Mouse (Mus musculus) MEL (cell line): ENCODE data around the gene Gm49353. TPM values are rescaled to one million over a fixed set of nuclear protein-coding genes. Genes with fewer than 3 reads are reported as not detected.

Experiments used
- DNase-seq: peaks from one replicate; pipeline ENCODE4 v3.0.0; 2011; ENCODE audit warnings: low read depth, low spot score
- H3K27ac ChIP-seq: 2 replicates; pipeline ENCODE4 v1.5.1; 2012; ENCODE audit warnings: low read depth, mild to moderate bottlenecking, control low read depth, low read length, moderate library complexity; ENCODE audit not compliant: control insufficient read depth
- H3K27me3 ChIP-seq, 2 experiments: fragments of 150-350 bp in 1 of 2; sonication (generic) in 1 of 2; 2 replicates each; pipeline ENCODE4 v1.6.1; 2012; ENCODE audit warnings: low read length in 2 of 2, mild to moderate bottlenecking in 2 of 2, improper control_type of control experiment in 1 of 2, moderate library complexity in 1 of 2; ENCODE audit not compliant: insufficient read depth in 2 of 2, control insufficient read depth in 1 of 2
- H3K36me3 ChIP-seq, 2 experiments: 2 replicates each; pipeline ENCODE4 v1.6.1; 2012 to 2014; ENCODE audit warnings: low read length in 2 of 2, improper control_type of control experiment in 1 of 2, inconsistent platforms in 1 of 2, mild to moderate bottlenecking in 1 of 2; ENCODE audit not compliant: insufficient read depth in 2 of 2, control insufficient read depth in 1 of 2
- H3K4me1 ChIP-seq, 2 experiments: fragments of 150-350 bp in 1 of 2; sonication (generic) in 1 of 2; 2 replicates each; pipeline ENCODE4 v1.6.1; 2012; ENCODE audit warnings: low read length in 2 of 2, improper control_type of control experiment in 1 of 2, mild to moderate bottlenecking in 1 of 2; ENCODE audit not compliant: insufficient read depth in 2 of 2, control insufficient read depth in 1 of 2
- H3K4me3 ChIP-seq, 2 experiments: fragments of 150-350 bp in 1 of 2; sonication (generic) in 1 of 2; 2 replicates each; pipeline ENCODE4 v1.5.1; 2012; ENCODE audit warnings: low read depth in 2 of 2, low read length in 2 of 2, mild to moderate bottlenecking in 2 of 2, moderate library complexity in 2 of 2, control low read depth in 1 of 2, improper control_type of control experiment in 1 of 2; ENCODE audit not compliant: control insufficient read depth in 1 of 2, insufficient read depth in 1 of 2
- H3K79me2 ChIP-seq: 2 replicates; pipeline ENCODE4 v1.6.1; 2012; ENCODE audit warnings: mild to moderate bottlenecking, low read length, moderate library complexity; ENCODE audit not compliant: control insufficient read depth, poor library complexity, insufficient read depth
- H3K9ac ChIP-seq: 2 replicates; pipeline ENCODE4 v1.6.1; 2012; ENCODE audit warnings: low read depth, mild to moderate bottlenecking, control low read depth, low read length, moderate library complexity; ENCODE audit not compliant: control insufficient read depth, poor library complexity, severe bottlenecking
- H3K9me3 ChIP-seq: fragments of 150-350 bp; sonication (generic); replicated peaks from 2 replicates; pipeline ENCODE4 v1.6.1; 2012; ENCODE audit warnings: mild to moderate bottlenecking, low read length, improper control_type of control experiment, moderate library complexity; ENCODE audit not compliant: insufficient read depth
- BHLHE40 ChIP-seq: IDR thresholded peaks from 2 replicates; pipeline ENCODE4 v1.6.1; 2012; ENCODE audit warnings: low read depth, mild to moderate bottlenecking, inconsistent platforms, low read length, improper control_type of control experiment, borderline replicate concordance
- CTCF ChIP-seq, 3 experiments: IDR thresholded peaks in 2 of 3; conservative IDR thresholded peaks in 1 of 3; 2 replicates each; pipeline ENCODE4 v1.5.1; 2011 to 2012; ENCODE audit warnings: low read length in 3 of 3, low read depth in 2 of 3, mild to moderate bottlenecking in 2 of 3, improper control_type of control experiment in 1 of 3, inconsistent platforms in 1 of 3, mixed read lengths in 1 of 3, moderate library complexity in 1 of 3; ENCODE audit not compliant: control insufficient read depth in 1 of 3, insufficient read depth in 1 of 3, poor library complexity in 1 of 3, severe bottlenecking in 1 of 3
- E2F4 ChIP-seq: IDR thresholded peaks from 2 replicates; pipeline ENCODE4 v1.6.1; 2011; ENCODE audit warnings: low read depth, low read length, improper control_type of control experiment, borderline replicate concordance
- EP300 ChIP-seq, 2 experiments: IDR thresholded peaks; 2 replicates each; pipeline ENCODE4 v1.6.1; 2011; ENCODE audit warnings: improper control_type of control experiment in 2 of 2, low read length in 2 of 2, low read depth in 1 of 2, mild to moderate bottlenecking in 1 of 2
- GATA1 ChIP-seq: IDR thresholded peaks from 2 replicates; pipeline ENCODE4 v1.6.1; 2011; ENCODE audit warnings: low read depth, low read length, improper control_type of control experiment
- KAT2A ChIP-seq: conservative IDR thresholded peaks from 2 replicates; pipeline ENCODE4 v1.6.1; 2012; ENCODE audit warnings: low read depth, low read length, improper control_type of control experiment, inconsistent platforms
- MAFK ChIP-seq: IDR thresholded peaks from 2 replicates; pipeline ENCODE4 v1.6.1; 2011; ENCODE audit warnings: low read depth, mild to moderate bottlenecking, low read length, improper control_type of control experiment, borderline replicate concordance
- MAX ChIP-seq: IDR thresholded peaks from 2 replicates; pipeline ENCODE4 v1.6.1; 2011; ENCODE audit warnings: low read length, improper control_type of control experiment
- MYC ChIP-seq: IDR thresholded peaks from 2 replicates; pipeline ENCODE4 v1.6.1; 2011; ENCODE audit warnings: low read depth, mild to moderate bottlenecking, low read length, improper control_type of control experiment, moderate library complexity
- POLR2AphosphoS5 ChIP-seq: IDR thresholded peaks from 2 replicates; pipeline ENCODE4 v1.6.1; 2012; ENCODE audit warnings: low read depth, borderline replicate concordance, mild to moderate bottlenecking, inconsistent platforms, low read length, moderate library complexity, mixed read lengths
- RAD21 ChIP-seq: IDR thresholded peaks from 2 replicates; pipeline ENCODE4 v1.6.1; 2011; ENCODE audit warnings: mild to moderate bottlenecking, low read depth, low read length, improper control_type of control experiment
- RCOR1 ChIP-seq: IDR thresholded peaks from 2 replicates; pipeline ENCODE4 v1.6.1; 2012; ENCODE audit warnings: low read depth, mild to moderate bottlenecking, inconsistent platforms, low read length, improper control_type of control experiment
- SIN3A ChIP-seq: IDR thresholded peaks from 2 replicates; pipeline ENCODE4 v1.6.1; 2012; ENCODE audit warnings: low read length, improper control_type of control experiment, inconsistent platforms
- SMC3 ChIP-seq: IDR thresholded peaks from 2 replicates; pipeline ENCODE4 v1.6.1; 2011; ENCODE audit warnings: low read depth, low read length, improper control_type of control experiment
- TAL1 ChIP-seq: IDR thresholded peaks from 2 replicates; pipeline ENCODE4 v1.6.1; 2012; ENCODE audit warnings: mild to moderate bottlenecking, inconsistent platforms, low read length, moderate library complexity, mixed read lengths
- USF1 ChIP-seq: IDR thresholded peaks from 2 replicates; pipeline ENCODE4 v1.6.1; 2014; ENCODE audit warnings: low read depth, mild to moderate bottlenecking, inconsistent platforms, low read length, improper control_type of control experiment, moderate library complexity
- USF2 ChIP-seq, 2 experiments: IDR thresholded peaks; 2 replicates each; pipeline ENCODE4 v1.6.1; 2011 to 2012; ENCODE audit warnings: improper control_type of control experiment in 2 of 2, low read length in 2 of 2, borderline replicate concordance in 1 of 2, inconsistent platforms in 1 of 2, low read depth in 1 of 2, mild to moderate bottlenecking in 1 of 2; ENCODE audit not compliant: insufficient read depth in 1 of 2
- ZC3H11A ChIP-seq: IDR thresholded peaks from 2 replicates; pipeline ENCODE4 v1.6.1; 2012; ENCODE audit warnings: low read depth, mild to moderate bottlenecking, inconsistent platforms, low read length, improper control_type of control experiment
- polyA plus RNA-seq, 2 experiments: library from polyadenylated mRNA; stranded (reverse) in 1 of 2; unstranded in 1 of 2; fragments of >175 nt in 1 of 2; fragments of >200 nt in 1 of 2; gene quantifications; 2 replicates each; pipeline versions ENCODE4 v1.2.1 to v1.2.4; 2012; ENCODE audit warnings: low replicate concordance in 2 of 2, low read depth in 1 of 2; ENCODE audit not compliant: insufficient read length in 2 of 2, insufficient read depth in 1 of 2, missing spikeins in 1 of 2
- total RNA-seq: library from RNA; depleted of rRNA; stranded (reverse); fragments of 300-350 nt; gene quantifications from 2 replicates; pipeline ENCODE4 v1.2.3, GENCODE M21; 2012

Gene Gm49353
- total and polyA plus RNA-seq, 3 experiments = not detected

GRCm38 (mm10) chr10:29196811-29197210, 1.9 kb upstream of the Gm49353 start:
- Histone ChIP-seq H3K27ac (no peak overlapping the region), H3K79me2 (no peaks in the 10 kb centered on the region), H3K4me1 (no peaks in the 10 kb centered on the region), H3K4me3 (no peak overlapping the region), H3K27me3 (no peaks in the 10 kb centered on the region), H3K36me3 (no peaks in the 10 kb centered on the region), H3K9ac (no peak overlapping the region), H3K9me3 (no peaks in the 10 kb centered on the region)
- DNase-seq = no peak
- TF ChIP-seq GATA1 (no peak), USF2 (IDR thresholded peaks at IDR 0.05; ENCODE audit: borderline replicate concordance in 1 of 2, insufficient read depth in 1 of 2, low read depth in 1 of 2, low read length in 2 of 2) (no peak), MAX (no peak), SMC3 (no peak), ZC3H11A (no peak), RAD21 (no peak)

DNA sequence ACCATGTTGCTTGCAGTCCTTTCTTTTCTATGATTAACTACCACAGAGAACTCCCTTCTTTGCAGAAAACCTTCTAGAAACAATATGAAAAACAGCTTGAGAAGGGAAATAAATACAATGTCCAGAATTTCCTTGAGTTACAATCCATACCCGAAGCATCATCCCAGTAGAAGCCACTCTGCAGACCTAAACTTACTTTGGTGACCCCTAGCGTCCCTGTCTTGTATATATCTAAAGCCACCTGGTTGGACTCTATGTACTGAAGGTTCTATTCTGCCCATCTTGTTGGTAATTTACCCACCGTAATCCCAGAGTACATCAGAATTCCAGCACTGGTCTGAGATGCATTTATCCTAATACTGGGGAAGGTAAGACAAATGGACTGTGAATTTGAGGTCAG, 1.1 kb downstream of the Gm49353 start:
- Histone ChIP-seq H3K79me2 (no peaks in the 10 kb centered on the region), H3K9me3 (no peaks in the 10 kb centered on the region), H3K4me3 (no peak overlapping the region)
- no peak for TF ChIP-seq E2F4
- TF ChIP-seq CTCF (IDR thresholded peaks at IDR 0.05 in 2 of 3, conservative IDR thresholded peaks at IDR 0.05 in 1 of 3; ENCODE audit: control insufficient read depth in 1 of 3, insufficient read depth in 1 of 3, low read depth in 2 of 3, low read length in 3 of 3, poor library complexity in 1 of 3, severe bottlenecking in 1 of 3) = no peak
- no peak for TF ChIP-seq RCOR1
- TF ChIP-seq EP300 (IDR thresholded peaks at IDR 0.05; ENCODE audit: low read depth in 1 of 2, low read length in 2 of 2) = no peak
- no peak for TF ChIP-seq BHLHE40
- no peak for TF ChIP-seq SMC3
- no peak for TF ChIP-seq RAD21
- no peak for TF ChIP-seq SIN3A
- TF ChIP-seq MAFK = no peak
- TF ChIP-seq MAX = no peak
- TF ChIP-seq POLR2AphosphoS5 = no peak
- no peak for TF ChIP-seq USF1
- no peak for TF ChIP-seq KAT2A
- no peak for TF ChIP-seq MYC
- TF ChIP-seq TAL1 = no peak
- TF ChIP-seq, all 39 proteins: peak for 0
- no peak overlapping the region for H3K9ac ChIP-seq
- no peaks in the 10 kb centered on the region for H3K4me1 ChIP-seq
- DNase-seq = no peak
- H3K27me3 ChIP-seq = no peaks in the 10 kb centered on the region
- H3K36me3 ChIP-seq = no peaks in the 10 kb centered on the region
- no peak overlapping the region for H3K27ac ChIP-seq
